Mouse (Mus musculus): ENCODE data around the gene Igfn1.

DNA sequence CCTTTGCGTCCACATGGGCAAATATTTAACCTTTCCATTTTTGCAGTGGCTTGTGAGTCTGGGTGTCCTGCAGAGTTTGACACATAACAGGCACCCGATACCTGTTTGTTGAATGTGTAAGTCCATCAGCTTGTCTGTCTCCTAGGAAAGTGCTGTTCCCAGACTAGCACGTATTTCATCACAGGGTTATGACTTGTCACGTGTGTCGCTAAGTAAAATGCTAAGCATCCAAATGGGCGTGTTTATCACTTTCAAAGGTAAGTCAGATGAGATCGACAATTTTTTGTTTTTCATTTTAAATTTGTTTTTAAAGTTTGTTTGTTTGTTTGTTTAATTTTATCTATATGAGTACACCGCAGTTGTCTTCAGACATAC is 2.0 kb upstream of the Igfn1 start:
- TF ChIP-seq GATA1 (IDR thresholded peaks at IDR 0.05; ENCODE audit: borderline replicate concordance, low read length) (no peak), FLI1 (IDR thresholded peaks at IDR 0.05; ENCODE audit: low read length) (no peak)
